Mouse (Mus musculus): ENCODE measurements at regions not wholly inside any gene's neighbourhood (a gene's known extent, or its start where the extent isn't known, plus 50 kb on each side); places are given as distances from the start of the nearest gene placed in this dataset.
"Not testable (repeated sequence)": the region's sequence is repeated elsewhere in the genome, so short reads cannot be mapped to it uniquely, and the experiment has no call there.

DNA sequence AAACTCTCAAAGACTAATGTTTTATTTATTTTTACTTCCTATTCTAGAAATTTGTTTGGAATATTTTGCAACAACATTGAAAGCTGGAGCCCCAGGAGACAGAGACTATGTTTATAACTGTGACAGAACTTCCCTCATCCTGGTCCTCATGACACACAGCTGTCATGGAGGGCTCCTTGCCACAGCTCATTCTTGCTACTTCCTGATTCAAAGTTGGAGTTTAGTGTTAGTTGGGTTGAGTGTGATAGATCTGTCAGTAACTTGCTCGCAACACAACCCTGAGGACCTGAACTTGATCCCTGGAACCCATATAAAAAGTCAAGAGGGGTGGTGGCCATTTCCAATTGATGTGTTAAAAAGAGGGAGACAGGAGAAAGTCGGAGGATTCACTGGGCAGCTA, 328.3 kb upstream of the Nox3 start:
- in situ Hi-C loops (cut with MboI, MseI) = no loop called here

DNA sequence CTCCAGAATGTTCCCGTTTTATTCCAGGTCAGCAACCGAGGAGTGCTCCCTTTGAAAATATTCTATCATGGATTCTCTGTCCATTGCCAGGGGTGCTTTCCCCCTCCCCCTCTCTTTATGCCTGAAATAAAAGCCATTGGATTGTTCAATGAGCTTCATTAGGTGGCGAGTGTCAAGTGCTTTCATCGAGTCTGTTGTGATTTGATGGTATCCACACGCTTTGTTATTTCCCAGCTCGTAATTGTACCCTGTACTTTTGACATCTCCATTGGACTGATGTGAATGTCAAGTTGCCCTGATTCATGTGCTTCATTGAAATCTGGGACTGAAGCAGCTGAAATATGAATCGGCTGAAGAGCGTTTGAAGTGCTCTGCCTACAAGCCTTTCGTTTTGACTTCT, 333.1 kb upstream of the Nox3 start:
- in situ Hi-C loops (cut with MboI, MseI) = no loop called here

DNA sequence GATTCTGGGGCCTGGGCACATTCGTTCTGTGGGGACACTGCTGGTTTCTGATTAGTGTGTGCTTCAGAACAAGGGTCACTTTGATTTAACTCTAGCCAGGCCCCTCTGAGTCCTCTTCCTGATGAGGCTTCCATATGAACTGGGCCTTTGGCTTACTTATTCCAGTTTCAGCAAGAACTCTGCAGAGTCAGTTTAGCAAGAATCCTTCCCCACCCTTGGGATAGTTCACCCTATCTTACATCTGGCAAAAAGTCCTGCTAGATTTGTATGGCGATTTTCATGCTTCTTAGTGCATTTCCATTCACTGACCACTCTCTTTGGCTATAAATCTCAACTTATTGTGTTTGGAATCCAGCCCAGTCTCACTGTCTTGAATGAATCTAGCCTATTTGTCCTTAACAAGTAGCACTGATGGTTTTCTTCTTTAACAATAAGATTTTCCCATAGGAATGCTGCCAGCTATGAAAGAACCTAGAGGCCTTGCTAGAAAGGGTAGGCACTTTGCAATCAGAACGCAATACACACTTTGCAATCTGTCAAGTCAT, 338.8 kb upstream of the Nox3 start:
- in situ Hi-C loops (cut with MboI, MseI) = no loop called here

DNA sequence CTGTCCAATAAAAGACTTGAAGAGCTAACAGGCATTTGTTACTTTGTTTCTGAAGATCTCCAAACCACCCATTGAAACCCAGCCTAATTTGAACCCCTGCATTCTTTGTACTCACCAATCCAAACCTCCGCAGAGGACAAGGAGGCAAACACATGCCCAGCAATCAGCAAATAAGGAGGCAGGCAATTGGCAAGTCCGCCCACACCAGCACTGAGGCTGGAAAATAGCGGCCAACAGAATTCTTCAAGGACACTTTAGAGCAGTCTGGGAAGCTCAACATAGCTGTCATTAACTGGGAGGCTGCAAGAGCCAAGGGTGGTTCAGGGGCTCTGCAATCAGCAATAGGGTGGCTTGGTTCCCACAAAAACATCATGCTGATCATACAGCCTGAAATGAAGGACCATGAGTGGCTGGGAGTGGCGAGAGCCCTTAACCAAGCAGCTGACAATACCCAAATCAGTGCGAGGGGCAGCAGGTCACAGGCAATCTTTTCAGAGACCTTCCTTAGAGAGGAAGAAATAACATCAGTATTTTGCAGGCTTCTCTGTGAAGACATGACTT, 344.1 kb upstream of the Nox3 start:
- in situ Hi-C loops (cut with MboI, MseI) = no loop called here

DNA sequence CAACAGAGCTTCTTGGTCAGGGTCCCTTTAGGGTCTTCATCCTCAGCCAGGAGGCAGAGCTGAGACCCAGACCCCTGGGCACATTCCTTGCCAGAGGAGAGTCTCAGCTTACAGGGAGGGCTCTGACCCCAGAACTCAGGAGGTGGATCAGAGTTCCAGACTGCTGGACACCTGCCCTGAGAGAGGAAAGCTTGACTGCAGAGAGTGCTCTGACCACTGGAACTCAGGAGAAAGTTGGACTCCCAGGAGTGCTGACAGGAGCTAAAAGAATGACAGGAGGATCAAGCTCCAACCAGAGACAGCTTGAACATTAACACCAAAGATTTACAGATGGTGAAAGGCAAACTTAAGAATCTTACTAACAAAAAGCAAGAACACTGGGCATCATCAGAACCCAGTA, 364.1 kb upstream of the Nox3 start:
- in situ Hi-C loops (cut with MboI, MseI) = not testable (repeated sequence)

DNA sequence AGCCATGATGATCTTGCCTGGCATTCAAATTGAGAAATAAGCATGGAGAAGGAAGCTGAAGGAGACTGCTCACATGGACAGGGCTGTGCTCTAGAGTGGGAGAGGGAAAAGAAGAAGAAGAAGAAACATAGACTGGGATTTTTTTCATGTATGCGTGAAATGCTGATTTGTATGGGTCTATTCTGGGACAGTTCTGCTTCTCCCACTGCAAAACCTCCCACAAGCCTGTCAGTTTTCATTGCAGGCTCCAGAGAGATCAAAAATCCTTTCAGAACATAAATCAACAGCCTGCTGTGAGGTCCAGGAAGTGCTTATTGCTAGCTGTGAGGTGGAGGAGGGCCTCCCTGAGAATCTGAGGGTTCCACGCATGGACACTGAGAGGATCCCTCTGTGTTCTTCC, 377.3 kb upstream of the Nox3 start:
- in situ Hi-C loops (cut with MboI, MseI) = no loop called here

DNA sequence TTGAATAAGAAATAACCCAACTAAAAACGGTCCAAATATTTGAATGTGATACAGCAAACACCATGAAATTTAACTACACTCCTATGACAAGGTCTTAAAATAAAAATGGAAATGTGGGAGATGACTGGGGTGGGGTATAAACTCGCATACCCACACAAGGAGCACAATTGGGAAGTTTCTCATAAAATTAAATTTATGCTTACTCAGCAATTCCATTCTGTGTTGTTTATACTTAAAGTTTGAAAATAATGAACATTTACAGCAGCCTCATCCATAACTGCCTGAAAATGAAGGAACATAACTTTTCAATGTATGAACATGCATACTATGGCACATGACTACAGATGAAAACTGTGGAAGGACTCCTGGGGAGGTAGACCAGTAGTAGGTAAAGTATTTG, 384.5 kb upstream of the Nox3 start:
- in situ Hi-C loops (cut with MboI, MseI) = no loop called here

DNA sequence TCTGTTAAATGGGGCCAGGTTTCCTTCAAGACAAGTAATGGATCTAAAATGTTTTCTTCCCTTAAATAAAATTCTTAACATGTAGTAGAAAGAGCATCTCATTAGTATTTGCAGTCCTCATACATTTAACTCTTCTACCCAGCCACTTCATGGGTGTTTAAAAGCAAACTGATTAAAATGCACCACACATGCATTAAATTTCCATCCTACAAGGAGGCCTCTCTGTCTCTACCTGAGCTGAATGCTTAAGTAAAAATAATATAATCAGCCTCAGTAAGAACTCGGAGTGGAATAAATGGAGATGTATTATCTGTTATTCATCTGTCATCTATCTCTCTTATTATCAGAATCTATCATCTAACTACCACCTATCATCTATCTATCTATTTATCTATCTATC, 398.6 kb upstream of the Nox3 start:
- in situ Hi-C loops (cut with MboI, MseI) = no loop called here

DNA sequence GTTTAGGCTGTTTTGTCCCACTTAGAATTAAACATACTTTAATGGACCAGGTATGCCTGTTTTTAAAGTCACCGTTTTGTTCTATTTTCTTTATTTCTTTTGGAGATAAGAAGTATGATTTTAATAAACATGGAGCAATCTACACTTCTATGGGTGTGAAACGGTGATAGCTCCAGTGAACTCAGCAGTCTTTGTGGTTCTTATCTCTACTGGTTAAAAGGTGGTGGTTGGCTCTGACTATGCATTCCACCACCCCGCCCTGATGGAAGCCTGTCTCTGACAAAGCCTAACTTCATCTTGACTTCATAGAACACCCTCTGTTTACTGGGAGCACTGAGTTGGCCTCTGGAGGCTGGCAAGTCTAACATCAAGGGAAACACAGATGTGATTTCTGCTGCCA, 407.3 kb upstream of the Nox3 start:
- in situ Hi-C loops (cut with MboI, MseI) = no loop called here

DNA sequence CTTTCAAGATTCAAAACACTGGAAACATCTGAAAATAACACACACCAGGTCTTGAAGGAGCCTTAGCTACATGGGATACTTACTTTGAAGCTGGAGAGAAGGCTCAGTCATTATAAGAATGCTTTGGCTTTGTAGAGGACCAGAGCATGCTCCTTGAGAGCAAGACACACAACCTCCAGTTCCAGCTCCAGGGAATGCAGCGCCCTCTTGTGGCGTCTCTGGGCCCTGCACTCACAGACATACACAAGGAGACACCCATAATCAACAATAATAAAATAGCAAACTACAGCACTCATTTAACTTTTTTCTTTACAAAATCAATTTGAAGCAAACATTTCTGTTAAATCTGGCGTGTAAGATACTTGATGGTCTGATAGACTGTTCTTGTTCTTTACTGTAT, 413.2 kb upstream of the Nox3 start:
- in situ Hi-C loops (cut with MboI, MseI) = no loop called here

DNA sequence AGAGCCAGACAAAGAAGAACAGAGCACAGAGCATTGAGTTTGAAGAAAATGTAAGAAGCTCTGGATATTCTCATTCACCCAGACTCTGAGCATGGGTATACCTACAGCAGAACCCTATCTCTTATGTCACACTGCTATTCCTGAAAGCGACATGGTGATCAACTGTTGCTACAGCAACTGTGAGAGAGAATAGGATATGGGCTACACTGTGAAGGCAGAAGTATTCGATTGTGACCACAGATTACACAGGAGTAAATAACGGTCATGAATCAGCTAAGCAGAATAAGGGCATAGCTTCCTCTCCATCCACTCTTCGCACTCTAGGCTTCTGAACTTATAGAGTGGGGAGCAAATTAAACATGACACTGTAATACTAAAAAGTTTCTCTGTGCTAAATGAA, 417.0 kb upstream of the Nox3 start:
- in situ Hi-C loops (cut with MboI, MseI) = loop anchor here in 1 of 2 experiments (5.0 kb wide), 1 partner anchor 541 kb away; no protein-coding TSS in a partner anchor

DNA sequence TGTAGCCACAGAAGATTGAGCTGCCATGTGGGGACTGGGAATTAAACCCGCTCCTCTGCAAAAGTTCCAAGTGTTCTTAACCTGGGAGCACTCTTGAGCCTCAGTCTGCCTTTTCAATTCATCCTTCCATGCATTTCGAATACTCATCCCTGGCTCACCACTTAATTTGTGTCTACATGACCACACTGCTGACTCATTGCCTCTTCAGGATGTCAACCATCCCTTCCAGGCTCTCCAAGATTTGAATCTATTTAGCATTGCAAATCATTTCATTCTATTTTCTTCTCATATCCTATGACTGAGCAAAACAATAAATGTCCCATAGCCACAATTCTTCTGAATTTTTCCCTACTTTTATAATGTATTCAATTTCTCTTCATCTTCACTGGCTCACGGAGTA, 420.4 kb upstream of the Nox3 start:
- in situ Hi-C loops (cut with MboI, MseI) = no loop called here

DNA sequence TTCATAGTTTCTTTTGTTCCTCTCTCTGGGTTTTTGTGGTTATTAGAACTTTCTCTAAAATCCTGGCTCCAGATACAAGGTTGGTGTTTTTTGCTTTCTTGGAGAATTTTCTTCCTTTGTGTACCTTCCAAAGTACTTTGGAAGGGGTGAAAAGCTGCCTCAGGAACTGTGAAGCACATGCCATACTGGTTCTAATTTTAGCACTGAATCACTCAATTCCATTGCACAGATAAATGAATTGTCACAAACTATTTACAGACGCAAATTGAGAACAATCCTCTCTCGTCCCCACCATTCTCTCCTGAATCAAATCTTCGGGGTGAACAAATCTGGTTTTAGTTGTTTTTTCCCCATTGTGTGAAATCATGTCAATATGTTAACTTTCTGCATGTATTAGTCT, 437.6 kb upstream of the Nox3 start:
- in situ Hi-C loops (cut with MboI, MseI) = no loop called here

DNA sequence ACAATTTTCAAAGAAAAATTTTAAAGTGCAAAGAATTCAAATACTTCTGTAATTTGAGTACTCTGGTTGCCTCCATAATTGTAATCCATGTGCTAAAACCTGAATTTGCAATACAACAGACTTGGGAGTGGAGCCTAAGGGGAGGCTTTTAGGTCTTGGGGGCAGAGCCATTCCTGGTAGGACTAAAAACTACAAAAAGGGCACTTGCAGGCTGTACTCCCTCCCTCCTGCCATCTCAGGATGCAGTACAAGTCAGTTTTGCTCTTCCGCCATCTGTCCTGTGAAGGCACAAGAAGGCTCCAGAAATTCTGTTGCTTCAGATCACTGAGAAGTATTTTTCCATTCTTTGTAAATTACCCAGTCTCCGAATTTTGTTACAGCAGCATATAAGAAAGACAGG, 467.4 kb upstream of the Nox3 start:
- in situ Hi-C loops (cut with MboI, MseI) = loop anchor here in 1 of 2 experiments (10.0 kb wide), 1 partner anchor 771 kb away; no protein-coding TSS in a partner anchor

DNA sequence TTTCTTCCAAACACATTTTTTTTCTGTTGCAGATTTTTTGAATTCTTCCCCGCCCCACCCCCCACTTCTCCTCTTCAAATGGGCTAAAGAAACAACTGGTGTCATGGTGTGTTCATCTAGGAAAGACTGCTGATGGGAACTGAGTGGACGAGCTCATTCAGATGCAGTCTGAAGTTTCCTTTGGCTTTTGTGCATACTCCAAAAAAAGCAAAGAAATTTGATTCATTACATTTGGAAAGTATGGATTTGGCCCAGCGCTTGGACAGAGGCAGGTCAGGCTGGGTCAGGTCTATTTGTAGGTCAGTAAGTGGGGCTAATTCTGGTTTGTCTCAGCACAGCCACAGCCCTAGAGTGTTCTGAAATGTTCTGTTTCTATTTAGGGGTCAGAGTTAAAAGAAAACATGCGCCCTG, 477.9 kb upstream of the Nox3 start:
- in situ Hi-C loops (cut with MboI, MseI) = no loop called here

DNA sequence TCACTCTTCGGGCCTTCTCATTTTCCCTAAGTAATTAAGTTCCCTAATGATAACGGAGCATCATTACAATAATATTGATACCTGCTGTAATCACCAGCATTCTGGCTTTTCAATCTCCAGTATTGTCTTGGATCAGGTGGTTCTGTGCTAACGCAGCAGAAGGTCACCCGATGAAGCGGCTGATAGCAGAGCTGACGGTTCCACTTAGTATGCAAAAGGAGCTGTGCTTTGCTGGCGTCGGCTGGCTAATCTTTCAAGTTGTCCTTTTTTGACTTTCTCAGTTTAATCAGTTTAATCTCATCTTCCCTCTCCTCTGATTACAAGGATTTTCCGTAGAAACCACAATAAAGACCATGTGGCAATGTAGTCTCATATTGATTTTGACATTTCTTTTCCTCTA, 478.9 kb upstream of the Nox3 start:
- in situ Hi-C loops (cut with MboI, MseI) = no loop called here

DNA sequence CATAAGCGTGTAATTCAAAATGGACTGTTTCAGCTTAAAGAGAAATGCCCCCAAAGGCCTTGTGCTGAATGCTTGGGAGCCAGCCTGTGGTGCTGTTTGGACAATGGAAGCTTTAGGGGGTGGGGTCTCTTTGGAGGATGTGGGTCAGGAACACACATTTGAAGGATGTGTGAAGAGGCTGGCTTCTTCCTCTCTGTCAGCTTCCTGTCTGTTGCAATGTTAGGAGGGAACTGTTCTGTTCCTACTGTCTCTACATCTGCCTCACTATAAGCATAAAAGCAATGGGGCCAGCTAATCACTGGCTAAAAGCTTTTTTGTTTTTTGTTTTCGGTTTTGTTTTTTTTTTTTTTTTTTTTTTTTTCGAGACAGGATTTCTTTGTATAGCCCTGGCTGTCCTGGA, 480.5 kb upstream of the Nox3 start:
- in situ Hi-C loops (cut with MboI, MseI) = no loop called here

DNA sequence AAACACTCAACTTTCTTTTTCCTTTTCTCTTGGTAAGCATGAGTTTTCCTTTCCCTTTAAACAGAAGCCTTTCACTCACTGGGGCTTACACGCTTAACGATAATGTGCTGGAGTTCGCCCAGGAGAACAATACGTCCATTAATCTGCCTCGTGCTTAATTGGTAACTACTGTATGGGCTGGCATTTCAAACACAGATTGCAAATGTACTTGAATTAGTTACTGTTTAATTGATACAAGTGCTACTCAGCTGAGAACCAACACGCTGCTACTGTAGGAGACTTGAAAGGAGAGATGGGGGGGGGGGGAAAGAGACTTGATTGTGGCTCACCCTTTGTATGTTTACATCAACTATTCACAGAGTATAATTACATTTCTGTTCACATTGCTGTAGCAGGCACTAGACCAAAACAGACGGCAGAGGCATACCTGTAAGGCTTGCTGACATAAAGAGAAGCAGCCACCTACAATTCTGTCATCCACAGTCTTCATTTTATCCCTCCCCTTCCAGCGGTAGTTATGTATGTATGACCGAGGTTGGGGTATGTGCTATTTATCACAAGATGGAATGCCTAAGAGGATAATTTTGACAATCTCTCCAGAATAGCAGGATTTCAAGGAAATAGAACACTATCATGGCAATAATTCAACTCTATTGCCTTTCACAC, 481.6 kb upstream of the Nox3 start:
- in situ Hi-C loops (cut with MboI, MseI) = no loop called here

DNA sequence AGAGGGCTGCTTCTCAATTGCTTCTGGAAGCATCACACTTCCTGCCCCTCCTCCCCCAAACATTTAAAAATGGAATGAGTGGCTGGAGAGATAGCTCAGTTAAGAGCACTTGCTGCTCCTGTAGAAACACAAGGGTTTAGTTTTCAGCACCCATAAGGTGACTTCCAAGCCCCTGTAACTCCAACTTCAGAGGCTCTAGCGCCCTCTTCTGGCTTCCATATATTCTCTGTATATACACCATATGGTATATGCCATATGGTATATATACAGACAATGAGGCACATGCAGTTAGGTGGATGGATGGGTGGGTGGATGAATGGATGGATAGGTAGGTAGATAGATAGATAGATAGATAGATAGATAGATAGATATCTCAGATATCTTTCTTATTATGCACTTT, 483.2 kb upstream of the Nox3 start:
- in situ Hi-C loops (cut with MboI, MseI) = no loop called here

DNA sequence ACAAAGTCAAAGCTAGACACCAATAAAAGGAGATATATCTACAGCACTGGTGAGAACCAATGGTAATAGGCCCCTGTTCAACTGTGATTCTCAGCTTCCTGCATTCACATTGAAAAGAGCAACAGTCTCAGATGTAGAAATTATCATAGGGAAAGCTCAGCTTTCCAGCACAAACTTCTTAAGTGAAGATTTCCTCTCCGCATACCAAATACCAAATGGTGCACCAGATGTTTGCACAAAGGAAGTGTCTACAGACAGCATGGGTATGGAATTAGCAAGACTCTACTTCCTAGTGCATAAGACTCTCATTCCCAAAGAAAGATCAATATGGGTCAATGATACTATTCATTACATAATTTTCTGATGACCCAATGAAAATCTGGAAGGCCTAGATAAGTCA, 486.0 kb upstream of the Nox3 start:
- in situ Hi-C loops (cut with MboI, MseI) = no loop called here

DNA sequence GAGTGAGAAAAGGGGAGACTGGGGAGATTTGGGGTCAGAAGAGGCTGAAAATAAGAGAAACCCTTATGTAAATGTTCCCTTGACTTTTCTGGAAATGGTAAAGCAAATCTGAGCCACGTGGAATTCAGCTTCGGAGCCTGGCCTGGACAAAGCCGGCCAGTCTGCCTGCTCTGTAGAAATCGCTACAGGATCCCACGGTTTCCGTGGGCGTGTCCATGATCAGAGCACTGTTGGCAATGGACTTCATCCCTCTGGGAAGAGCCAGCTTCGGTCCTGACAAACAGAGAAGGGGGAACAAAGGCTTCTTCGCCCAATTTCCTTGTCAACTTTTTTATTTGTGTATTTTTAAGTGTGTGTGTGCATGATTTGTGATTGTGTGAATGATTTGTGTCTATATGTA, 490.7 kb upstream of the Nox3 start:
- in situ Hi-C loops (cut with MboI, MseI) = no loop called here

DNA sequence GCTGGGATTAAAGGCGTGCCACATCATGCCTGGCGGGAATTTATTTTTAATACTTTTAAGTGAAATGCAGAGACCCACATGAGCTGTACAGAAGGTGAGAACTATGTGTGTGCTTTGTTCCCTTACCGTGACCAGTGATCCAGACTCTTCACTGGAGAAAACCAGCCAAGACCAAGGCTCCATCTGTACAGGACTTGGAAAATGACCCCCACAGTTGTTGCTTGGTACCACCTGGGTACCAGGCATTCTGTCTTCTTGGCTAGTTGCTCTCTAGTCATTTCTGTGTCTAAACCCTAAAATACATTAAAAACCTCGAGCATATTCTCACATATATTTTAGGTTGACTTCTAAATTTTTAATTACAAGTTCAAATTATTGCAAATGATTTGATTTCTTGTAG, 491.5 kb upstream of the Nox3 start:
- in situ Hi-C loops (cut with MboI, MseI) = no loop called here

DNA sequence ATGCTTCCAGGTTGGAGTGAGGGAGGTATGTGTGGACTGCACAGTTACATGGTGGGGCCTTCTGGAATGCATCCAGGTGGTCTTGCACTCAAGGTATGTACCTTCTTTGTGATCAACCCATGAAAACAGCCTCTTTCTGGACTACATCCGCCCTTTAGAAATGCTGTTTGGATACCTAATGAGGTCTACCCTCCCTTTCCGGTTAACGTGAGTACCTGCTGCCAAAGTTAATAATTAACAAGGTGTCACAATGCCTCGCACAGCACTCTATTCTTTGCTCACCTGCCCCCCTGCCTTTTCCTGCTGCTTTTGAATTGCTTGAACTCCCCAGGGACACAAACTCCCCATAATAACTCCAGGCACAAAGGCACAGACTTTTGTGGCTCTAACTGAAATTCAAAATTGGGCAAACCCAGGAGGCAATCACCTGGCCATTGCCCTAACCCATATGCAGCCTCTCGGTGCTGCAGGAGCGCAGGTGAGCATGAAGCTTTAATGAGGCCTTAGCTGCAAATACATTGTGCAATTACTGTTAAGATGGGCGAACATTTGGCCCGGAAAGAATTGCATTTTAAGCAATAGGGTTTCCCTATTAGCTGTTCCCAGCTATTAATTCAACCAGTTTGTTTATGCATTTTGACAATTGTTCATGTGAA, 500.9 kb upstream of the Nox3 start:
- in situ Hi-C loops (cut with MboI, MseI) = no loop called here
